Mouse (Mus musculus) megakaryocyte, adult 5-6 weeks (primary cell): ENCODE results near the gene Ankrd13b. TPM values are rescaled to one million over a fixed set of nuclear protein-coding genes. Genes with fewer than 3 reads are reported as not detected.

Experiments
- ATAC-seq: 2 replicates; pipeline ENCODE4 v1.8.0; 2016; ENCODE audit warnings: mild to moderate bottlenecking, inconsistent platforms; ENCODE audit not compliant: poor library complexity, severe bottlenecking
- total RNA-seq, 2 experiments: library from RNA; stranded (forward) in 1 of 2; stranded (reverse) in 1 of 2; fragments of 153-499, 151-499 nt in 1 of 2; fragments of 221-1000, 200-1000 nt in 1 of 2; gene quantifications; 2 replicates each; pipeline versions ENCODE4 v1.2.3 to v1.2.4; 2015 to 2017

Ankrd13b gene
- total RNA-seq, 2 experiments from 2014 or later = 2.1 to 2.8 TPM

- no peak for ATAC-seq
These were observed 26.4 kb downstream of the Ankrd13b start for GRCm38 (mm10) chr11:77463101-77463445.

DNA sequence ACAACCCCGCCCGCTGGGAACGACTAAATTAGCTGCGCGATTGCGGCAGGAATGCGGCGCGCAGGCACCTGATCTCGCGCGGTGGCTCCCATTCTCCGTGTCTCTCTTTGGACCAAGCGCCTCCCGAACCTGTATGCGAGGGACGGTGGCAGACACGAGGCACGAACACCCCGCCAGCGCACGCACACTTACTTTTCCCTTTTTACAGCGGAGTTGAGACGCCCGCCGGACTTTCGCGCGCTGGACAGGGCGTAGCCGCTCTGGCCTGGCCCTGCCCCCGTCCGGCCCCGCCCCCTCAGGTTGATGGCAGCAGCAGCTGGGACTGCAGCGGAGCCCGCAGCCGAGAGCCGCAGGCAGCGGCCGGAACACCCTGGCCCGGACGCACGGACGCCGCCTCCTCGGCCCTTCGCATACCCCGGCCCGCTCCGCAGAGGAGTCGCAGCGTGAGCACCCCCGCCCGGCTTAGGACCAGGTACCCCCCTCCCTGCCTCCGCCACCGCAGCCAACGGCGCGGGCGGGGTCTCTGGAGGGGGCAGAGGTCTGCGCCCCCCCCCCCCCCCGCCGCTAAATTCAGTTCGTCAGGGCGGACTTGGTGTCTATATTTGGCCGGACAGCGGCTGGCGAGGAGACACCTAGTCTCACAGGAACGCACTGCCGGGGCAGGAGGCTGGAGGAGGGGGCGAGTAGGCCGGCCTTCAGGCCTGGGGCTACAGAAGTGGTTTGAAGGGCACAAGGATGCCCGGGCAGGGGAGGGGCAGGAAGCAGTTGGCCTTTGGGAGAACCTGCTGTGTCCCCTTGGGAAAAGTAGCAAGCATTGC is 27.0 kb downstream of the Ankrd13b start, which contains the start of gene Coro6:
Gene Coro6 (plus strand): TSS at position 129 of the 818 bp plus-strand sequence.
- peak; percentile 80 for ATAC-seq

GRCm38 (mm10) chr11:77461856-77462255 is 27.6 kb downstream of the Ankrd13b start:
- ATAC-seq = no peak

- no peak for ATAC-seq
These were observed 32.6 kb downstream of the Ankrd13b start for GRCm38 (mm10) chr11:77456866-77457265.

DNA sequence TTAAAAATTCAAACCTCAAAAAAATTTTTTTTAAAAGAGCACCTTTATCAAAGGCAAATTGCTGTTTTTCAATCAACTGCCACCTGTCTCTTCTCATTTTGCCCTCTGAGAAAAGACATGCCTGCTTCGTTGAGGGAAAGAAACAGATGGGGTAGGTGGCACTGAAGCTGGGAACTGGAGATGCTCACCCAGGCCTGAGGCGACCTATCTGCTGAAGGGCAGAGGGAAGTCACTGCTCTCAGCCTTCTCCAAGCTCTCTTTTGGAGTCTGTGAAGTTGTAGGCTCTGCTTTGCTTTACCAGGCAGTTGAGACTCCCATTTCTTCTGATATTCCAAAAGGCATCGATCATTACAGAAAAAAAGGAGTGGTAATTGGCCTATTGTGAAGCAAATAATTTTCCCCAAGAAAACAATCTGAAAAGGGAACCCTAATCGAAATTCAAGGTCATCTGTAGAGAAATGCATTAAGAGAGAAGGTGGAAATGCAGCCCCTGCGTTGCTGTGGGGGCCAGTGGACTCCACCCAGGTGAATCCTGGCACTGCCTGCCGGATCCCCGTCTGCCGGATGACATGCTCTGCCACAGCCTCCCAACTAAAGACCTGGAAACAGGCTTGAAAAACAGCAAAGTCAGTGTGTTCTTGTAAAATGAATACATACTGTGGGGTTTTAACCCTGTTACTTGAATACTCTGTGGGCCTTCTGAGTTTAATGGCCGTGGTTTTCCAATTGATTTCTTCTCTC is 33.5 kb downstream of the Ankrd13b start:
- no peak for ATAC-seq

DNA sequence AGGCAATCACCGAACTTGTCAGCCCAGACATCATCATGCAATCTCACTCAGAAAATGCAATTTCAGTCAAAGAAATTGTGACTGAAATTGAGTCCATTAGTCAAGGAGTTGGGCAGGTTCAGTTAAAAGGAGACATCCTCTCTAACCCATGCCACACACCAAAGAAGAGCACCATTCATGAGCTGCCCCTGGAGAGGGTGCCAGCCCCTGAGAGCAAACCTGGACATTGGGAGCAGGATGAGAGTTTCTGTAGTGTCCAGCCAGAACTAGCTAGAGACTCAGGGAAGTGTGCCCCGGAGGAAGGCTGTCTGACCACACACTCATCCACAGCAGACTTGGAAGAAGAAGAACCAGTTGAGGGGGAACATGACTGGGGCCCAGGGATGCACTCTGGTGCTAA is 36.1 kb downstream of the Ankrd13b start:
- ATAC-seq = no peak

- no peak for ATAC-seq
These were observed 37.8 kb downstream of the Ankrd13b start for GRCm38 (mm10) chr11:77451670-77452069.

DNA sequence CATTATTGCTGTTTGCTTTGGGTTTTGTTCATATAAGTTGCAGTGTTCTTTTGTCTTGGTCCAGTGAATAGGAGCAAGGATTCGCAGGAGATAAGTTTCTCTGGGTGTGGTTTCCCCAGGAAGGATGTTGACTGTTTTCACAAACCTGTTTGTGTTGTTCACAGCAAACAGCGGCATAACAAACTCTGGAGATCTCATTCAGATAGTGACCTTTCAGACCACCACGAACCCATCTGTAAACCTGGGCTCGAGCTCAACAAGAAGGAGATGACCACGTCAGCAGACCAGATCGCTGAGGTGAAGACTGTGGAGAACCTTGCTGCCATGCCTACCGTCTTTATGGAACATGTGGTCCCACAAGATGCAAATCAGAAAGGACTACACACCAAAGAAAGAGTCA is 40.3 kb downstream of the Ankrd13b start:
- no peak for ATAC-seq

DNA sequence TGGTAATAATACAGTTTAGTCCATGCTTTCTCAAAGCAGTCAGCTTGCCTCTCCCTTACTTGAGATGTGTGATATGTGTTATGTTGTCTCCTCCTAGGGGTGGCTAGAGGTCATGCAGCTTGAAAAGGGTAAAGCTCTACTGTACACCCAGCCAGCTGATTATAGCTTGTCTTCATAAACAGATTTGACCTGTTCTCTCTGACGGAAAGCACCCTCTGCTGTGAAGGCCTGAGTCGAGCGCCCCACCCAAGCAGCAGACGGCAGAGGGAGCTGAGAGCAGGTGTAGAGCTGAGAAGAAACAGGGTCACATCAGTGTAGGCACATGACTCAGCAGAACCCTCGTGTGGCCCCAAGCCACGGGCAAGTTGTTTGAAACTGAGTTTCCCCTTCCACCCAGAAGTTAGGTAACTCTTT is 42.8 kb downstream of the Ankrd13b start:
- peak; percentile 72 for ATAC-seq

DNA sequence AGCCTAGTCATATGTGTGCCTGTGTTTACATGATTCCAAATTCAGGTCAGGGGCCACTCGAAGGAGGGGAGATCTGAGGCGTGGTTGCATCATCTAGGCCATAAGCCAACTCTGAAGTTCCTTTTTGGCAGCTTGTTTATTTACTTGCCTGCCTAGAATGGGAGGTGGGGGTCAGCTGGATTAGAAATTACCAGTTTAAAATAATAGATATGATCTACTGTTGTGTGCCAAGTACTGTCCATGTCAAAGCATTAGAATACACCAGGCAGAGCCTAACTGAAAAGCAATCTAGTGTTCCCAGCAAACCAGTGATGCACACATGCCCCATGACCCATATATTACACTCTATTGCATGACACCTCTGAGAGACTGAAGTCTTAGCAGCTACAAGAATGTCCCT is 44.5 kb downstream of the Ankrd13b start:
- no peak for ATAC-seq

DNA sequence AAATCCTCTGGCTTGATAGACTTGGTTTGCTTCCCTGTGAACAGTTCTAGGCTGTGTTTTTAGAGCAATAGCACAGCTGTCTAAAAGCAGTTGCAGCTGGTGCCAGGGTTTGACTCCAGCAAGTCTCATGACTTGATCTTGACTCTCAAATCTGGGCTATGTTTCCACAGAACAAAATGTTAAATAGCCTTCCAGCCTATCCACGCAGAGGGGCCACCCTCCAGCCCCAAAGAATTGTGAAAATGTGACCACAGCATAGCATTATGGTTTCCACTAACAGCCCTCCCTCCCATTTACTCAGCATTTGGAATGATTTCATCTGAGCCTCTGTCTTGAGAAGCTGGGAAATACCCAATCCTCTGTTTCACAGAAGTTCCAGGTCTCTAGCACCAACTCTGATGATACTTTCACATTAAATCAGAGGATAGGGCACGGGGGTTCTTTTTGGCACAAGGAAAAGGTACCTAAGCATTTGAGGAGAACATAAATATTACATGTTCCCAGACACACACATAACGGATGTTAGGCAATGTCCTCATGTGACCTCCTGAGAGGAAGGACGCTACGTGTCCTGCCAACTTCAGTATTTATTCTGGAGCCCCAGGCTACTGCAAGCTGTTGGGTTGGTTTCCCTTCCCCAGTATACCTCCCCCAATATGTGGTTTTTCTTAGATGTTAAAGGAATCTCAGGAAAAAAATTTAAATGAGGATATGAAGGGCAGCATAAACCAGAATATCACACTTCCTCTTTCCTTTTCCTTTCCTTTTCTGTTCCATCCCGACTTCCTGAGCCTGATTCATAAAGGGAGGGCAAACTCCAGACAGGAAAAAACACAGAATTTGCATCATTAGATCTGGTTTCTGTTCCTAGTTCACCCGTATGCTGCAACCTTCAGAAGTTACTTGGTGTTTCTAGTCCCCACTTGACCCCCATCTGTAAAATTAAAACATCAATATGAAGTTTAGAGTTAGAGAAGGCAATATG is 47.0 kb downstream of the Ankrd13b start:
- ATAC-seq = peak; percentile 79

DNA sequence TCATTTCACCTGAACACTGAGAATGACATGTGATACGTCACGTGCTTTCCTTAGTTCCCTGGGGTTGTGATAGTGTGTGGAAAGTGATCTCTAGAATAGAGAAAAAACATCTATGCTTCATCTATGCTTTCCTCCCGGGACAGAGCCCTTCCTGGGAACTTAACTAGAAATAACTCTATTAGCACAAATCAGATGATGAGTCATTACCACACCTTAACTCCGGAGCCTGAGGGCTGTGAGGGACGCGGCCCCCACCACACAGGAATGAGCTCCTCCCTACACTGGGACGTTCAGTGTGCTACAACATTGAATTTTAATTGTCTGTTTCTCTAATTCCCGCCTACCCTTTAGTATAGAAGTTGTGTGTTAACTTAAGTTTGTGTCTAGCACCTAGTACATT is 48.5 kb downstream of the Ankrd13b start:
- ATAC-seq = no peak

GRCm38 (mm10) chr11:77440081-77440480 is 49.4 kb downstream of the Ankrd13b start:
- ATAC-seq = no peak

DNA sequence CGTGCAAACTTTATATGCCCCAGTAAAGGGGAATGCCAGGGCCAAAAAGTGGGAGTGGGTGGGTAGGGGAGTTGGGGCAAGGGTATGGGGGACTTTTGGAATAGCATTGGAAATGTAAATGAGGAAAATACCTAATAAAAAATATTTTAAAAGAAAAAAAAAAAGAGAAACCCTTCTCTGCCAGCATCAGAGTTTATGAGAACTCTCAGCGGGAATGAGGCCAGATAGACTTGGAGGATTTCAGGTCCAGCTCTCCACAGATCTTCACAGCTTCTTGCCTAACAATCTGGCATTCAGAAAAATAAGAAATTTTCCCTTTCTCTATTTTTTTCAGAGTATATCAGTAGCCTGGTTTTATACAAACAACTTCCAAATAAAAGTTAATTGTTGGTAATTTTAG is 52.5 kb downstream of the Ankrd13b start:
- no peak for ATAC-seq

GRCm38 (mm10) chr11:77428446-77428845 is 61.0 kb downstream of the Ankrd13b start:
- ATAC-seq = no peak

DNA sequence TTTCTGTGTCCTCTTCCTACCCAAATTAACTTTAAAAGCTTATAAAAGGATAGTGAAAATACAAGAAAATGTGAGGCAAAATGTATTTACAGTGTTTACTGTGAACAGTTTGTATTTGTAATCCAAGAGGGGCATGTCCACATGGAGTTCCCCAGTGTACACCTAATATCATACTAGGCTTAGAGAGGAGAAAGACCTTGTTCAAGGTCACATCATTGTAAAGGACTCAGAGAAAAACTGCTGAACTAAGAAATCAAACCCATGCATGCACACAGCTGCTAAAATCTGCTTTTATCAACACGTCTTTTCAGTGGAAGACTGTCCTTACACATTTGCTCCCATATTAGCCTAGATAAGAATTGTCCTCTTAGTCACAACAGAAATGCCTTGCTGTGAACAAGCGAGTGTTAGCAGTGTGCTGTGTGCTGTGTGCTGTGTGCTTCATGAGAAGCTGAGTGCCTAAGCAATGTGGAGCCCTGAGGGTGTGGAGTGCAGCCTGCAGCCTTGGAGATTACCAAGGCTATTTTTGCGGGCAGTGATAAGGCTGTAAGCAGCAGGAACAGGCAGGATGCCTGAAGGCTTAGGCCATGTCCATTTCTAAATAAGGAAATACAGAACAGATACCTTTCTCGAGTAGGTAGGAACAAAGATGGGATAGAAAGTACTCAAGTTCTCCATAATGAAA is 66.2 kb downstream of the Ankrd13b start:
- no peak for ATAC-seq
